Mouse (Mus musculus) cerebellum, adult 8-10 months (tissue): ENCODE measurements at regions not wholly inside any gene's neighbourhood (a gene's known extent, or its start where the extent isn't known, plus 50 kb on each side); places are given as distances from the start of the nearest gene placed in this dataset.

Experiments
- DNase-seq: peaks from one replicate; pipeline ENCODE4 v3.0.0; 2022

DNA sequence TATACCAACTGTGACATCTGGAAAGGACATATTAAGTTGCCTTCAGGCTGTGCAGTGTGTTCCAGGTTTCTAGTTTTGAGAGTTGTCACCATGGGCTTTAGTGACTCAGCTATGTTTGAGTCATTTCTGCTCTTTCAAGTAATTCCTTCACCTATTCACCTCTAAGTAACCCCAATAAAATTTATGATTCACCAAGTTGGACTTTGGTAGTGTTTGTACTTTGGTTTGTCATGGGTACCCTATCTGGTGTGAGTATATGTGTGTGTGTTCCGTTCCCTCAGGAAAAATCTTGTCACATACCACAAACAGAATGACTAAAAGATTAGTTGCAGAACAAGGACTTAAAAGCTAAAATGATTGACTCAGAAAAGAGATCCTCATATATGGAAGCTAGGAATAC lies 76.8 kb upstream of the Crbn start:
- no peak for DNase-seq

DNA sequence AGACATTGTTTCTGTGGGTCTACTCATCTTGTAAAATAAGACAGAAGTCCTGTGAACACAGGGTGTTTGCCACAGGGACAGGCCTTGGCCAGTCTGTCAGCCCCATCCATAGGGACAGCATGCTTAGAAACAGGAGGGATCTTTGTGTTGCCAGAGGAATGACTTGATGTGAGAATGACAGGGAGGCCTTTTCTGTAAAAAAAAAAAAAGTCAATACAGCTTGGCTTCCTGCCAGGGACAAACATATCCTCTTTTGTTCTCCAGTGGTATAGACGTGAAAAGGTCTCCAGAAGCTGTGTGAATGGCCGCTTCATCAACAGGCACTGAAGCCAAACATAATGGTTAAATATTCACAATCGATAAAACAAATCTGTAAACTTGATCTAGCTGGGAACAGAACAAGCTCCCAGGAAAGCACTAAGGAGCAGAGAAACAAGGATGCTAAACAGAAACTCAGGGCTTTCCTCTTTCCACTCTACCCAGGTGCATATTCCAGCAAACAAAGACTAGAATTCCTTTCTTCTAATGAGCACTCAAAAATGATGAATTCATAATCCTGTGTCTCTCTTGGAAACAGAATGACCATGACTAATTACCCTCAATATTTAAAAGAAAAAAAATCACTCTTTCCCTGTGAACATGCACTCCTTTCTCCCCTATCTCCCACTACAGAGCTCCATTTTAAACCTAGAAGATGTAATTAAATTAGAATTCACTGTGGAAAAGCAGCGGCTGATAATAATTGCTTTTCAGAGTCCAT lies 92.2 kb upstream of the Crbn start:
- DNase-seq, result no peak

DNA sequence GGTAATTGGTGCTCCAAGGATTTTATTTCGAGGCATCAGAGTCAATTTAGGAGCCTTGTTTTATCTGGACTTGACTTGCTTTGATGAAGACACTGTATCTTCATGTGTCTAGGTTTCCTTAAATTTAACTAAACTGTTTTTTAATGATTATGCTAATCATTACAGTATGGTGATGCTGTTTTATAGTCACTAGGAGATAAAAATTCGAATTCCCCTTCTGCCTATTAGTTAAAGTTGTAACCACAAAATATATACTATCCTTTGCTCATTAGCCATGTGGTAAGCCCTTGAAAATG lies 92.7 kb upstream of the Crbn start:
- no peak for DNase-seq

DNA sequence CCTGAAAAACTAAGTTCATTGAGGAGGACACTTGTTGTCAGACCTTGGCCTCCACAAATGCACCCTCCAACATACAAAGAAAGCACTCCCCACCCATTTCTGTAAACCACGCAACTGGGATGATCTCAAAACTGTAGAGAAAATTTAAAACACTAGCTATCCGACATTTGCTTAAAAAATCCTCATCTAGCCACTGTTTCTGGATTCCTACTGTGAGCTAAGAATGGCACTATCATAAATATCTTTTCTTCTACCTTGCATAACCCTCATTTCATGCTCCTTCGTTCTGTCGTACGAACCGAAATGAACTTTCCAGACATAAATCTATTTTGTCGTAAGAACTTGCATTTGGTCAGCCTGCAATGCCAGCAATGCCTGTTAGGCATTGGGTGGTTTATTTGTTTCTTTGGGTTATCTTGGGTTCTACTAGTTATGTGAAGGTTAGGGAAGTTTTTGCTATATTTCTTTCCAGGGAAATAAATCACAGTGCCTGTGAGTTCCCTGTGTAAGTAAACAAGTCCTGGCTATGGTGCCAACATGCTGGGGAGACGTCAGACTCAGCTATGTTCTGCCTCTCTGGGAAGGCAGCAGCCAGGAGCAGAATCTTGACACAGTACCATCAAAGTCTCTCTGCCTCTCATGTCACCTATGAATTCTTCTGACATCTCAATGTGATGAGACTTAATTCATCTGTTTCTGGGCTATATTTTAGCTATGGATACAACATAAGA lies 104.2 kb upstream of the Crbn start:
- DNase-seq, result no peak

DNA sequence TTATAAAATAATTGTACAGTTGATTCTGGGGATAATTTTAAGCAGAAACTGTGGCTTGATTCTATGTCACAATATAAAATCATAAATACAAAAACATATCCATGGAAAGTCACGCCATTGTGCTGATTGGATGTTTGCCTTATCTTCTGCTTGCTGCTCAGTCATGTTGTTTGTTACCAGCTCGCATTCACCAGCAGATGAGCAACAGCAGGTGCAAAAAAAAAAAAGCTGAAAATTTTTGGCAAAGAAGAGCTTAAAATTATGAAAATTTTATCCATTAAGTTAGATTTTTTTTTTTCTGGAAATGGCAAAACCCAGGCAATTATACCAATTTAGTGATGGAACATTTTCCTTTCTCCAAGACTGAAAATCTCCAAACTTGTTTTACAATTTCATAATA lies 115.2 kb upstream of the Crbn start:
- DNase-seq, result no peak

DNA sequence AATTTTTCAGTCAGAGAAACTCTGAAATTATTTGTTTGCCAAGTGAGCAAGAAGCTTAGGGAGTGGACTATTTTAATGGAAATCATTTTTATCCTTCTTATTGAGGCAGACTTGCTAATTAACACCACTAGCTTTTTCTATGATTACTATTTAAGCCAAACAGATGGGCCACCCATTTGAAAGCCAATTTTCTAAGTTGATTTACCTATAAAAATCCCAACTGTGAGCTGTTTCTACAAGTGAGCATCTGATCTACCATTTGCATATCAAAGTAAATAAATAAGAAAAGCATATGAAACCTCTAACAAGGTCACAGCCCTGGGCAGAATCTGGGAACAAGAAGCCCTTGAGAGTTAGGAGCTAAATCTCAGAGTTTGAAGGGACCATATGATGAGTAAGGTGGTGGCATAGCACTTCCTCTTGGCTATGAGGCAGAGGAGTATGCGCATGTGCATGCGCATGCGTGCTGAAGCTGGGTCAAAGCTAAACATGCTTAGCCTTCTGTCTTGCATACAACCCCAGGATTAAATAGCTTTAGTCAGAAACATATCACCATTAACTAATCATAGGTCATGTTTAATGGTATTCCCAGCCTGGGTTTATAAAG lies 116.9 kb upstream of the Crbn start:
- no peak for DNase-seq

DNA sequence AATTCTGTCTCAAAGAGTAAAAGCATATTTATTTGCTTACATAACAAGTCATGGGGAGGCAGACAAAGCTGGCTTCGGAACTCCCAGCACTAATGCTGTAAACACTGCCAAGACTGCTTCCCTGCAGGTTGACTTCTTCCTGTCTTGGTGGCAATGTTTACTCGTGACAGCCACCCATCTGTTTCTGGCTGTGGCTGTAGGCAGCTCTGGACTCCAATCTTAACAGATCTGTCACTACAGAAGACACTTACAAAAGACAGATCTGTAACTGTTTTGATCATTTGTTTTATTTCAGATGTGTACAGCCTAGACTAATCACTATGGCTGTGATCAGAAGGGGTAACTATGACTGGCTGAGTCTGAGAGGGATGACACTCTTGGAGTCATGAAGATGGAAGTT lies 121.1 kb upstream of the Crbn start:
- DNase-seq, result peak; percentile 67

DNA sequence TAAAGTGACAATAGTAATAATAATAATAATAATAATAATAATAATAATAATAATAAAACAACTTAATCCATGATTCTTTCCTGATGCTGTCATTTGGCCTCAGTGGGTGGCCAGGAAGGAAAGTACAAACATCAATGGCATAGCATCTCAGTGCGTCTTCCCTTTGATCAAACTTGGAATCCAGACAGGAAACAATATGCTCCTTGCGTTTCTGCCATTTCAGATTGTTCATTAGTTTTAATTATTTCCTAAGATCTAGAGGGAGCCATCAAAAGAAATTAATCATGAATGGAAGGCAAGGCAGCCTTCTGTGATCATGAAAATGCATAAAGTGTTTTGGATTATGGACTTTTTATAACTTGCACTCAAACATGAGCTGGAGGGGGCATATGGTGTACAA lies 125.6 kb upstream of the Crbn start:
- DNase-seq, result no peak

DNA sequence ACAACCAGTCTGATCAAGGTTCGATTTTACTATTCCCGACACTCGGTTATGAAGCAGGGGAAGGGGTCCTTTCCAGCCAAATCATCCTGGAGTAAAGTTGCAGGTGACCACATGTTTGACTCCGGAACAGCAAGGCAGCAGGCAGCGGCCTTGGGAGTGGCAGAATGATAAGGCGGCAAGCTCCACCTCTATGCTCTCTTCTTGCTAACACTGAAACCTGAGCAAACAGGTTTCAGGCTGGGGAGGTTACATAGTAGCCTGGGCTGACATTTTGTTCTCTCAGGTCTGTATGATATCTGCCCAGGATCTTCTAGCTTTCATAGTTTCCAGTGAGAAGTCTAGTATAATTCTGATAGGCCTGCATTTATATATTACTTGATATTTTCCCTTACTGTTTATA lies 133.7 kb upstream of the Crbn start:
- DNase-seq, result no peak

DNA sequence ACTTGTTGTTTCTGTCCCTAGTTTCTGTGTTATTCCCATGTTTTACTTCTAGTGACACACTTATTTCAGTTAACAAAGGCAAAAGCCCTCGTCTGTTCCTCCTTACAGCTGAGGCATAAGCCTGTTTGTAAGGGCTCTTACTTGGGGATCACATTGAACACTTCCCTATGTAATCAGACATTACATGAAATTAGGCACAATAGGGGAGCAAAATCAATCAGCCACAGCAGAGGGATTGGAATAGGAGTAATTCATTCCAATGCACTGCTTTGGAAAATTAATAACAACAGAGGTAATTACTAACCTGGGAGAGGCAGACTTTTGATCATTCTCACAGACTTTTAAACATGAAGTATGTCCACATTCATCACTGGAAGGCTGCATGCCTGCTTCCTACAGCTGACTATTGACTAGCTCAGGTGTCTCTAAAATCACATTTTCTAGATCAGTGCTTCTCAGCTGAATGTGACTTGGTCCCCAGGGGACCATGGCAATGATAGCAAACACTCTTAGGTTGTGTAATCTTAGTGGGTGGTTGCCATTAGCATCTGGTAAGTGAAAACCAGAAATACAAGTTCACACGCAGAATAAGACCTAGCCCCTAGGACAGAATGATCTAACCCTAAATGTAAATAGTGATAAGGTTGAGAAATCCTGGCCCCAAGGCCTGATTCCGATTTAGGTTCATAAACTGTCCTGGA lies 146.5 kb upstream of the Crbn start:
- no peak for DNase-seq

DNA sequence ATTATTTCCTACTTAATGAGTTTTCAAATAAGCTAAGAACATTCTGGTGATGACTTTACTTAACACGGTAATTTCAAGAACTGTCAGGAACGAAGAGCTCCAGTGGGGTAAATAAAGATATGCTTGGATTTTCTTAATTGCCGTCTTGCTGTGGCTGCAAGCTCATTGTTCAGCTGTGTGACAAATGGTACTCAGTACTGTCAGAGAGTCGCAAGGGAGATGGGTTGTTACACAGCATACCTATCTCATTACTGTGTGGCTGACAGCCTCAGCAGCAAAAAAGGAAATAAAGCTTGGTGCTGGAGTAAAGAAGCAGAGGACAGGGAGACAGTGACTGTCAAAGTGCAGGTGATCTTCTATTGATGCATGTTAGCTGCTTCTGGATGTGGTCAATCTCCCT lies 151.0 kb upstream of the Crbn start:
- DNase-seq, result no peak

DNA sequence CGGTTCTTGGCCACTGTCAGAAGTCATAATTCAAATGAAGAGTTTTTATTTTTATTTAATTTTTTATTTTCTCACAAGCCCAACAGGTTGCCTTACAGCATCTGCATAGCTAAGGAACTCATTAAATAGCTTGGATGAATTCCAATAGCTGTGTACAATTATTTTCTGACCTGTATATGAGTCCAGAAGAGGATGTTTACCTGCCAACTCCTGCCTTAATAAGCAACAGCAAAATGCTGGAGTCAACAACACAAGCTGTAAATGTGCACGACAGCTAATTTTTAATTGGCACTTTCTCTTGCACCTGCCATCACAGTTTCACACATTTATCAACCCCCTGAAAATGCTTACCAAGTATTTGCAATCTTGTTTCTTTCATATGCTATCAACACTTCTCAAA lies 161.4 kb upstream of the Crbn start:
- no peak for DNase-seq

DNA sequence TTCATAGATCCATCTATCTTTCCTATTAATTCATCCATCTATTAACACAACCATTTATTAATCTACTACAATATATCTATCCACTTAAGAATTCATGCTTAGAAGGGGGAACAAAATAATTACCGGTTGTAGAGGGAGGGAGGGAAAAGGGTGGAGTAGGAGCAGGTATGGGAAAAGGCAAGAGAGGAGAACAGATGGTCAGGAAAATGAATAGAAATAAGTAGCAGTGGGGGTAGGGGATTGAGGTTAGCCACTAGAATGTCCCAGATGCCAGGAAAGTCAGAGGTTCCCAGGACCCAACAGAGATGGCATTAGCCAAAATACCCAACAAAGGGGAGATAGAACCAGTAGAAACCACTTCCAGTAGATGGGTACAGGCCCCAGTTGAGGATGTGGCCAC lies 164.5 kb upstream of the Crbn start:
- no peak for DNase-seq

DNA sequence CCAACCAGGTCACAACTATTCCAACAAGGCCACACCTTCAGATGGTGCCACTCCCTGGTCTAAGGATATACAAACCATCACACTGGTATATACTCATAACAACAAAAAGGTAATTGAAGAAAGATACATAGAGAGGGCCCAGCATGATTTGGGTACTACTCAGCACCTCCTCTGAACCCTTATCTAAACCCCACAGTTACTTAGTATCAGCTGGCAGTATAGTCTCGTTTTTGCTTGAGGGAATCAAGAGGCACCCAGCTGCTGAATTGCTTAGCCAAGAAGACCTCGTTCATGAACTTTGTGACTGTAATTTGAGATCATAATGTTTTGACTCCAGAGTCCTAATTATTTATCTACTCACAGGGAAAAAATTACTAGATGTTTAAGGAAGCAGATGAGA lies 175.6 kb upstream of the Crbn start:
- DNase-seq, result no peak

DNA sequence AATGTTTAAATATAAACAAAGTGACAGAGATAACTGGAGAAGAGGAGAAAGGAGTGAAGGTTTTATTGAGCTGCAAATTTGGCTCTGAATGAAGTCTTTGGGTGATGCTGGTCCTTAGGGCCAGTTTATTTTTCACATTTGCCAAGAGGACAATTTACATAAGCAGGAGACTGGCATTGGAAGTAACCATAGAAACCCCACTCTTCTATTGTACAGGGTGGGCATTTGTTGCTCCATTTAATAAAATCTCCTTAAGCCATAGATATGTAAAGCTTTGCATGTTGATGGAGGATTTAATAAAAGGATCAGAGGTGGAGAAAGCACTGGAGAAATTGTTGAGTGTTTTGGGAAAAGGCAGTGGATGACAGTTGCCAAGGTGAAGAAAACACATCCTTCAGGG lies 178.8 kb upstream of the Crbn start:
- DNase-seq, result no peak

DNA sequence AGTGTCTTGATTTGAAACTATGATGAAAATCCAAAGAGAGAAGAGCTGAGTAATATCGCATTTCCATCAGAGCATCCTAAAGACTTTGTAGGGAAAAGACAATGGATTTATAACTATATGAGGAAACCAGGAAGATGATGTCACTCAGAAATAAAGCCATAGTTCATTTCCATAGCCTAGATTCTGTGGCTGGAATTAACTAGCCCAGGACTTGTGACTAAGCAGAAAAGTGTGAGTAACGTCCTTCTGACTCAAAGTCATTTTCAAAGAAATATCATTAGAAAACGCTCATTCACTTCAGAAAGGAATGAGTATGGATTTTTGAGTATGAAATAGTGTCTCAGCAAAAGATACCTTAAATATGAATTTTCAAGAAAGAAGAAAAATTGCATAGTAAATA lies 179.9 kb upstream of the Crbn start:
- DNase-seq, result no peak

DNA sequence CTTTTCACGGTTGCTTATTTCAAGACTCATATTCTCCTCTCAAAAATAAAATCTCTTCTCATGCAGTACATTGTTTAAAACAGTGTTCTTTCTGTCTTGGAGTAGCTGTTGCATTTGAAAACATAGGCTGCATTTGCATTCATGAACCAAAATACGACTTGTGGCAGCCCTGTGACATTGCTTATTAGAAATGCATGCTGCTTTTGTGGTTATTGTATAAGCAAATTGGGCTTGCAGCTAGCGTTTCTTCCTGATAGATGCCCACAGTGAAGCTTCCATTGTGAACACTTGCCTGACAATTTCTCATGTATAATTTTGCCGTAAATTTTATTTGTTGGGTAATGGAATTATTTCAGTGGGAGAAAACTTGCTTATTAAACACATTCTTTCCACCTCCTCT lies 180.3 kb upstream of the Crbn start:
- DNase-seq, result no peak

DNA sequence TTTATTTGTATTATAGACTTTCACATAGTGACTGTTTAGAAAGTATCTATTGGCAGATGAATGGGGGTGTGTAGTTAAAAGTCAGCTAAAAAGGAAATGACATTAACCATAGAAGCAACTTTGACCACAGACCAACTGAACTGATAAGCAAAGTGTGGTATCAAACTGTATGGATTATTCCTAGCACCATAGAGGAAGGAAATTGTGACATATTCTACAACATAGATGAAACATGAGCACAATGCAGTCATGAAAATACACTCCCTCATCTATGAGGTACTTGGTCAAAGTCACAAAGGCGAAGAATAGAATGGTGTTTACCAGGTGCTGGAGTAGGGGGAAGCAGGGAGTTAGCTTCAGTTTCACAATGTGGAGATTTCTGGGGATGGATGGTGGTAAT lies 181.4 kb upstream of the Crbn start:
- DNase-seq, result no peak

DNA sequence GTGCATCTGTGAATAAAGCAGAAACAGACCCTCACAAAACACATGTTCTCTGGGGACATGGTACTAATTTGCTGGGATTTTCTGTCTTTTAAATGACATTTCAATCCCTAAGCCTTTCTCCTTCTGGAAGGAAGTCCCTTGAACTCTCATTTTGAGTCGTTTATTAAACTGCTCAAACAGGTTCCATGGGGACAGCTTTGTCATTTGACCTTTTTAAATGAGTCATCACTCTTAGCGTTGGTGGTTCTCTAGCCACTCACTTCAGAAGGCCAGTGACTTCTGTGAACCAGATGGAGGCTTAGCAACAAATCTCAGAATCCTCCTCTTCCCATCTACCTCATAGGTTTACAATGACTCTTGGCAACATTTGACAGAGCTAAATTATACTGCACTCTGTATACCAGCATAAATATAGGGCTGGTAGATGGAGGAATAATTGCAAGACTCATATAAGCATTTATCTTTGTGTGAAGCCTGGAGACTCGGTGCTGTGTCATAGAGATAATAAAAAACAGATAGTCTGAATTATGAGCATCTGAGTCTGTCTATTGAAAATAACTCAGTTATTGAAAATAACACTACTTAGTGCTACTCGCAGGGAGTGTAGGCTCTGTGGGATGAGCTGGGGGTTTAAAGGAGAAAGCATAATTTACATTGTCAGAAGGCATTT lies 185.4 kb upstream of the Crbn start:
- DNase-seq, result no peak

DNA sequence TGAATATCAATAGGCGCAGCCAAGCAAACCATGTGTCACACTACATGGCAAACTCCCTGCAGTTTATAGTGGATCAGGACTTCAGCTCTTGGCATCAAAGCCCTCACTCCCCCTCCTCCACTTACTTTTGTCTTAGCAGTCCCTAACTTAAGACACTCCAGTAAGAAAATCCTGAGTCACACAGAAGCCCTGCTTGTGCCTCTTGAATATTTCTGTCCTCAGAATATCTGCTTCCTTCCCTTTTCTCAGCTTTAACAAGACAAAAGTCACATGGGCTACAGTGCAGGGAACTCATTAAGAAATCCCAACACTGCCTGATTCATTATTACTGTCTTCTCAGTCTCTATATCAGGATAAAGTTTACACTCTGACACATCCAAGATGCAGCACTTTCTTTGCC lies 191.7 kb upstream of the Crbn start:
- no peak for DNase-seq

DNA sequence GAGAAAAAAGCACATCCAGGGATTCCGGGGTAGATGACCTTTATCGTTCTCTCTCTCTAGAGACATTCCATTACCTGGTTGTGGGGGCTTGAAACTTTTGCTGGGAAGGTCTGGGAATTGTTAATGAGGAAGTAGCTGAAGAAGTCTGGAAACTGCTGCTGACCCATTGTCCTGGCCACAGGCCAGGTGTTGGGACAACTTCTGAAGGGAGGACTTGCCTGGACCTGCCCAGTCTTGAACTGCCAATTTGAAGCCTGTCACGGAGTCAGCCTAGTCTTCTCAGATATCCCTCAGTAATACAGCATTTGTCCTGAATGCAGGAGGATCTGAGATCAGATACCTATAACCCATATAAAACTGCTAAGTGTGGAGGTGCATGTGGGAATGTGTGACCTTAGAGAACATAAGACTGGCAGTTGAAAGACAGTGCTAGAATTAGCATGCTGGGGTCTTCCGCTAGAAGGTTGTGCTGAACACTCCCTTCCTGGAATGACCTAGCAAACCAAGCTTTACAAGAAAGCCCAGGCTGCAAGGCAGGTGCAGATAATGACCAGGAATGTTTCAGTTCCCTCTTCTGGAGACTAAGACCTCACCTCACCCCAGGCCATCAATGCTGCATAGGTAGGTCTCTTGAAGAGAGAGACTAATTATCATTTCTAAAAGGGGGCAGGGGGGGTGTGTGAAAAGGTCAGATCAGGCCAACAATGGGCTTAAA lies 204.7 kb upstream of the Crbn start:
- DNase-seq, result no peak

DNA sequence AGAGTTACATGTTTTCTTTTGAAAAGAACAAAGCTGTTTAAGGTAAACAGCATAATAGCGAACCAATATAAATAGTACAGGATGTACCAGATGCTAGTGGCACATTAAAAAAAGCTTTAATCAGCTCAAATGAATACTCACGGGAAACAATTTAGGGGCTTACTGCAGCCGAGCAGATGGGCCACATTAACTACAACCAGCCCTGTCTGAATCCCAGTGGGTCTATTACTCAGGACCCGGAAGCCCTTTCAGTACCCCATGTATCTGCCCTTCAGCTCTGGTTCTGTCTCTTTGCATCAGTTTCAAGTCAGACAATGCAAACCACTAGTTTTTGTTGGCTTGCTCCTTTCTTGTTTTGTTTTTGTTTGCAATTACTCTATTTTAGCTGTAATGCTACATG lies 210.9 kb upstream of the Crbn start:
- DNase-seq, result no peak
